Mouse (Mus musculus) cerebellum, adult 2 months (tissue): ENCODE measurements at regions not wholly inside any gene's neighbourhood (a gene's known extent, or its start where the extent isn't known, plus 50 kb on each side); places are given as distances from the start of the nearest gene placed in this dataset.
"Not testable (repeated sequence)": the region's sequence is repeated elsewhere in the genome, so short reads cannot be mapped to it uniquely, and the experiment has no call there.

Experiments
- DNase-seq, 2 experiments: peaks; one replicate each; pipeline ENCODE4 v3.0.0; 2021
- H3K27ac ChIP-seq: fragments of 200-500 bp; 2 replicates; pipeline ENCODE4 v1.5.1; 2012; ENCODE audit warnings: low read length, control low read depth, inconsistent platforms; ENCODE audit not compliant: insufficient read depth
- H3K27me3 ChIP-seq: fragments of 200-500 bp; 2 replicates; pipeline ENCODE4 v1.6.1; 2012; ENCODE audit warnings: inconsistent platforms, mild to moderate bottlenecking, low read length, moderate library complexity; ENCODE audit not compliant: control insufficient read depth, insufficient read depth
- H3K4me1 ChIP-seq: fragments of 200-500 bp; 2 replicates; pipeline ENCODE4 v1.6.1; 2011; ENCODE audit warnings: low read length; ENCODE audit not compliant: control insufficient read depth, insufficient read depth
- H3K4me3 ChIP-seq: fragments of 200-500 bp; replicated peaks from 2 replicates; pipeline ENCODE3; 2011; ENCODE audit warnings: mild to moderate bottlenecking, low read depth, low read length, control low read depth; ENCODE audit not compliant: insufficient read depth
- WGBS: fragments of 180-500 bp; shearing (Covaris S2); methylation state at CpG from one replicate; pipeline ENCODE4 v1.1.7; 2018; 5-methylcytosine and 5-hydroxymethylcytosine counted together

- not testable (repeated sequence) for H3K27ac ChIP-seq, H3K27me3 ChIP-seq, H3K4me1 ChIP-seq, H3K4me3 ChIP-seq
- WGBS = 87% methylated on average over 7 of the region's 8 CpGs
- peak; percentile 8 to 18 for DNase-seq
Measured at GRCm38 (mm10) chrX:4136135-4136534, 60.2 kb upstream of the Btbd35f28 start.
